13 mouse cellular contexts compared by ENCODE assay signal in the genomic region with DNA sequence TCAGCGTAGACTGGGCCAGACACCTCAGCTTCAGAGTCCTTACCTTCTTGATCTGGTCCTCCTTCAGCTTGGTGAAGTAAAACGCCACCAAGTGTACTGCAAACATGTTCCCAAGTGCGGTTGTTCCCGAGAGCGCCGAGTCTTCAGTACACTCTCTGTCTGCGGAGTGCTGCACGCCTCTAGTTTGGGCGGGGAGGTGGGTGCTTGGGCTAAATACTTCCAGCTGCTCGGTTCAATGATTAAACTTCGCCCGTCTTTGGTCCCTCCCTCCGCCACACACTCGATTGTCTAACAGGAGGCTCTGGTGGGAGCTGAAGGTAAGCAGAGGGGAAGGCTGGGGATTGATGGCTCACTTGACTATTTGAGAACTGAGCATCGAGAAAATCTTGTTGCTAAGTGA. TPM values are rescaled to one million over a fixed set of nuclear protein-coding genes. Genes with fewer than 3 reads are reported as not detected.
DNase-seq lines count a peak whose midpoint lies in the region; ATAC-seq and TF ChIP-seq lines count a peak whose summit lies in the region.
"Had no signal": no experiment of that assay in that cellular context is flagged by ENCODE, and none has a peak within 500 bp of the region (broad histone marks: within the 10 kb centered on the region; RNA-seq: fewer than 3 reads in every experiment).

A gene (minus strand): TSS at position 237 of the 400 bp plus-strand sequence.

- H3K4me3 ChIP-seq in embryonic facial prominence, embryonic 10.5 days = peak within 1 kb of the TSS; percentile 19; the same call in 1 of the 2 replicates
- H3K4me3 ChIP-seq in lung, embryonic 14.5 days (ENCODE audit: low read depth, low read length) = no peak within 1 kb of the TSS
- no peak within 1 kb of the TSS for H3K4me3 ChIP-seq in hindbrain, embryonic 10.5 days
- no peak within 1 kb of the TSS for H3K4me3 ChIP-seq in heart, embryonic 12.5 days
- H3K4me3 ChIP-seq: midbrain, embryonic 15.5 days had no signal

- peaks cover 26% of the 10 kb centered on the region for H3K4me1 ChIP-seq in embryonic facial prominence, embryonic 10.5 days
- H3K4me1 ChIP-seq in lung, embryonic 14.5 days (ENCODE audit: insufficient read depth) = 0 out of 2 replicates have a peak, but pooled peaks cover 4% of the 10 kb centered on the region
- H3K4me1 ChIP-seq in hindbrain, embryonic 10.5 days (replicated peaks) = peaks cover 5% of the 10 kb centered on the region
- H3K4me1 ChIP-seq in heart, embryonic 12.5 days (replicated peaks) = peaks cover 25% of the 10 kb centered on the region
- H3K4me1 ChIP-seq: midbrain, embryonic 15.5 days had no signal

- no peak within 1 kb of the TSS for H3K27ac ChIP-seq in embryonic facial prominence, embryonic 10.5 days (replicated peaks)
- peak within 1 kb of the TSS; percentile 21 for H3K27ac ChIP-seq in lung, embryonic 14.5 days (ENCODE audit: low read depth)
- no peak within 1 kb of the TSS for H3K27ac ChIP-seq in hindbrain, embryonic 10.5 days
- no peak within 1 kb of the TSS for H3K27ac ChIP-seq in heart, embryonic 12.5 days (ENCODE audit: poor library complexity, severe bottlenecking)
- H3K27ac ChIP-seq: midbrain, embryonic 15.5 days had no signal

- H3K27me3 ChIP-seq in embryonic facial prominence, embryonic 10.5 days (replicated peaks; ENCODE audit: low read depth, poor library complexity, severe bottlenecking) = no peaks in the 10 kb centered on the region
- H3K27me3 ChIP-seq in lung, embryonic 14.5 days (ENCODE audit: insufficient read depth, low read length) = no peaks in the 10 kb centered on the region
- H3K27me3 ChIP-seq in hindbrain, embryonic 10.5 days (ENCODE audit: insufficient read depth, poor library complexity, severe bottlenecking) = no peaks in the 10 kb centered on the region
- H3K27me3 ChIP-seq in heart, embryonic 12.5 days (replicated peaks) = no peaks in the 10 kb centered on the region
- H3K27me3 ChIP-seq: midbrain, embryonic 15.5 days had no signal

- H3K4me2 ChIP-seq in lung, embryonic 14.5 days = no peak within 1 kb of the TSS
- H3K4me2 ChIP-seq in heart, embryonic 12.5 days = no peak within 1 kb of the TSS
- H3K4me2 ChIP-seq: midbrain, embryonic 15.5 days had no signal

- no peaks in the 10 kb centered on the region for H3K9me3 ChIP-seq in embryonic facial prominence, embryonic 10.5 days
- H3K9me3 ChIP-seq in lung, embryonic 14.5 days (ENCODE audit: low read depth, low read length) = no peaks in the 10 kb centered on the region
- no peaks in the 10 kb centered on the region for H3K9me3 ChIP-seq in hindbrain, embryonic 10.5 days
- H3K9me3 ChIP-seq in heart, embryonic 12.5 days (replicated peaks) = no peaks in the 10 kb centered on the region
- H3K9me3 ChIP-seq: midbrain, embryonic 15.5 days had no signal

- 44% methylated on average over 15 of the region's 15 CpGs for WGBS in embryonic facial prominence, embryonic 10.5 days
- WGBS in lung, embryonic 14.5 days = 38% methylated on average over 15 of the region's 15 CpGs
- WGBS in hindbrain, embryonic 10.5 days = 49% methylated on average over 15 of the region's 15 CpGs
- 58% methylated on average over 15 of the region's 15 CpGs for WGBS in heart, embryonic 12.5 days

- peak; percentile 35; the same call in 1 of the 2 replicates for ATAC-seq in lung, embryonic 14.5 days (ENCODE audit: insufficient read depth)
- no peak for ATAC-seq in heart, embryonic 12.5 days (ENCODE audit: insufficient number of reproducible peaks, low FRiP score)
- ATAC-seq: inflammation-experienced regulatory T-cells, adult 6 months; midbrain, embryonic 15.5 days had no signal

- peak; percentile 59 for DNase-seq in Muller cell, postnatal 12 days (ENCODE audit: inconsistent ontology term)
- DNase-seq in embryonic facial prominence, embryonic 10.5 days (ENCODE audit: low spot score) = peak; percentile 62
- peak; percentile 22 for DNase-seq in kidney, postnatal 14 days
- peak; percentile 47 for DNase-seq in lung, embryonic 14.5 days
- no peak for DNase-seq in hindbrain, embryonic 10.5 days (ENCODE audit: low spot score)
- no peak for DNase-seq in thymus, postnatal 10 days (ENCODE audit: low spot score in 2 of 2)
- no peak for DNase-seq in adrenal gland, adult 8-10 months
- DNase-seq: cerebellum, adult 18-20 months; gastrocnemius, postnatal 10 days; right cerebral cortex, postnatal 4 days had no signal

- TF ChIP-seq CTCF in lung, embryonic 14.5 days (IDR thresholded peaks at IDR 0.05; ENCODE audit: low read depth) = no peak

- no peaks in the 10 kb centered on the region for H3K36me3 ChIP-seq in embryonic facial prominence, embryonic 10.5 days (replicated peaks)
- no peaks in the 10 kb centered on the region for H3K36me3 ChIP-seq in lung, embryonic 14.5 days (ENCODE audit: insufficient read depth)
- no peaks in the 10 kb centered on the region for H3K36me3 ChIP-seq in hindbrain, embryonic 10.5 days
- H3K36me3 ChIP-seq in heart, embryonic 12.5 days = no peaks in the 10 kb centered on the region
- H3K36me3 ChIP-seq: midbrain, embryonic 15.5 days had no signal

- no peak within 1 kb of the TSS for H3K9ac ChIP-seq in lung, embryonic 14.5 days
- H3K9ac ChIP-seq in heart, embryonic 12.5 days = no peak within 1 kb of the TSS
- H3K9ac ChIP-seq: midbrain, embryonic 15.5 days had no signal

RNA-seq across cellular contexts. Expression of the gene that starts here (rescaled TPM):
- polyA plus RNA-seq in embryonic facial prominence, embryonic 10.5 days (2016; fragmentation: Nextera tagmentation; extraction: Ambion mirVana) = 0.34 and 0.69 TPM in 2 replicates
- polyA plus RNA-seq in lung, embryonic 14.5 days (2014; fragmentation: Nextera tagmentation; extraction: Ambion mirVana) = 1.4 and 1.5 TPM in 2 replicates
- polyA plus RNA-seq in hindbrain, embryonic 10.5 days (2016; fragmentation: Nextera tagmentation; extraction: Ambion mirVana) = 0.31 and 0.33 TPM in 2 replicates
- polyA plus RNA-seq in heart, embryonic 12.5 days (2016; fragmentation: Nextera tagmentation; extraction: Ambion mirVana) = 0.22 and 0.26 TPM in 2 replicates
- not detected for total RNA-seq in adrenal gland, adult 8-10 months (2022)
- polyA plus RNA-seq: inflammation-experienced regulatory T-cells, adult 6 months had no signal

Comparison
In these comparisons a context has a peak if more than half of its experiments do, and no peak if none do; other contexts are left out.
1. Peak in DNase-seq and H3K4me3 ChIP-seq in embryonic facial prominence, embryonic 10.5 days; RNA of the gene not detected or under 1 TPM.
2. DNase-seq: peak in Muller cell, postnatal 12 days (single experiment), kidney, postnatal 14 days (single experiment) and lung, embryonic 14.5 days (single experiment); none in hindbrain, embryonic 10.5 days (single experiment), thymus, postnatal 10 days (0 of 2) and adrenal gland, adult 8-10 months (single experiment).